Mouse (Mus musculus): Measurements from ENCODE around the gene Atp8b3.

- TF ChIP-seq POLR2A (IDR thresholded peaks at IDR 0.05; ENCODE audit: extremely low read depth, insufficient read depth, low read length) (no peak), CTCF (IDR thresholded peaks at IDR 0.05; ENCODE audit: extremely low read depth, insufficient read depth, low read length) (no peak)
These were observed 13.4 kb upstream of the Atp8b3 start for GRCm38 (mm10) chr10:80552364-80552763.
